Mouse (Mus musculus) forebrain, embryonic 15.5 days (tissue): ENCODE results near the gene Vma21. TPM values are rescaled to one million over a fixed set of nuclear protein-coding genes. Genes with fewer than 3 reads are reported as not detected.

Experiments
- ATAC-seq: fragments of 200-750 bp; cut with Nextera tagmentation; replicated peaks from 2 replicates; pipeline ENCODE4 v1.8.0; 2017; ENCODE audit warnings: mild to moderate bottlenecking, moderate TSS enrichment, moderate library complexity
- H3K27ac ChIP-seq: fragments of 300-500 bp; sonication (generic); replicated peaks from 2 replicates; pipeline ENCODE4 v1.5.1; 2015; ENCODE audit warnings: mild to moderate bottlenecking, inconsistent platforms
- H3K27me3 ChIP-seq: fragments of 300-500 bp; sonication (generic); 2 replicates; pipeline ENCODE4 v1.6.1; 2015; ENCODE audit warnings: inconsistent platforms
- H3K36me3 ChIP-seq: fragments of 300-500 bp; sonication (generic); 2 replicates; pipeline ENCODE4 v1.6.1; 2015; ENCODE audit warnings: mild to moderate bottlenecking, inconsistent platforms
- H3K4me1 ChIP-seq: fragments of 300-500 bp; sonication (generic); 2 replicates; pipeline ENCODE4 v1.6.1; 2015; ENCODE audit warnings: inconsistent platforms
- H3K4me2 ChIP-seq: fragments of 300-500 bp; sonication (generic); replicated peaks from 2 replicates; pipeline ENCODE4 v1.6.1; 2015; ENCODE audit warnings: mild to moderate bottlenecking, inconsistent platforms
- H3K4me3 ChIP-seq: fragments of 300-500 bp; sonication (generic); 2 replicates; pipeline ENCODE4 v1.5.1; 2015; ENCODE audit warnings: mild to moderate bottlenecking, inconsistent platforms
- H3K9ac ChIP-seq: fragments of 300-500 bp; sonication (generic); replicated peaks from 2 replicates; pipeline ENCODE4 v1.6.1; 2015; ENCODE audit warnings: mild to moderate bottlenecking, inconsistent platforms
- H3K9me3 ChIP-seq: fragments of 300-500 bp; sonication (generic); 2 replicates; pipeline ENCODE4 v1.6.1; 2016; ENCODE audit warnings: inconsistent platforms
- WGBS: fragments of 180-500 bp; shearing (Covaris S2); methylation state at CpG from one replicate; pipeline ENCODE4 v1.1.7; 2015; ENCODE audit warnings: mixed read lengths; 5-methylcytosine and 5-hydroxymethylcytosine counted together
- polyA plus RNA-seq: library from polyadenylated mRNA; unstranded; fragments of >200 nt; fragmentation: Nextera tagmentation; extraction: Ambion mirVana; gene quantifications from 2 replicates; pipeline ENCODE4 v1.2.1, GENCODE M21; 2015

Vma21 gene
- polyA plus RNA-seq: 51.7 and 52.1 TPM in 2 replicates

DNA sequence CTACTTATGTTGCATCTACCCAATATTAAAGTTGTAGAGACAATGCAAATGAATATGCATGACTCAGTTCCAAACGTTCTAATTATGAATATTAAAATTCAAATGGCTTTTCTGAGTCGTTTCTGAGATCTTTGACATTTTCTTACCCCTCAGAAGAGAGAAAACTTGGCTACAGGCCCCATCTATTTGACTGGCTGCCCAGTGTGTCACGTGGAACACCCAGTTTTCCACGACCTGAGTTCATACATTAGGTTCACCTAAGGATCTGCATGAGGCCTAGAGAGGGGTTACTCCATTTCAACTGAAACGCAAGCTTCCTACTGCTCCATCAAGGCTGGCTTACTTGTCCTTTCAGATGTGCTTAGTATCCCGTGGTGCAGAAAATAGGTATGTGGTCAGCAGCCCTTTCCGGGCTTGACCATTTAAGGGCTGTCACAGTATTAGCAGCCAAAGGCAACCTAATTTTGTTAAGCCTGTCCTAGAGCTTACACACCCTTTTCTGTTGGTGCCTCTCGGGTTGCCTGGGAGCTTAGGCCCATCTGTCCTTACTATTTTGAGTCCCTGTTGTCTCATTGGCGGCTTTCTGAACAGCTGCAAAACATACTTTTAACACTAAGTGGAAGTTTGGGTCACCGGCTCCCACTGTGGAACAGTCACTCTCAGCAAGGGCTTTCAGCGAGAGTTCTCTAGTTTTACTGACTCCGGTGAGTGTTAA lies at the start of gene Vma21:
Gene Vma21, plus strand, starts transcription at position 294 of the 715 bp plus-strand sequence.
- no peaks in the 10 kb centered on the region for H3K9me3 ChIP-seq
- peak within 1 kb of the TSS; percentile 89 for H3K27ac ChIP-seq
- WGBS: 26% methylated on average over 12 of the region's 12 CpGs
- peak; percentile 31 for ATAC-seq
- no peaks in the 10 kb centered on the region for H3K27me3 ChIP-seq
- peak within 1 kb of the TSS; percentile 64 for H3K4me3 ChIP-seq
- peak within 1 kb of the TSS; percentile 50 for H3K4me2 ChIP-seq
- no peaks in the 10 kb centered on the region for H3K36me3 ChIP-seq
- peak within 1 kb of the TSS; percentile 71 for H3K9ac ChIP-seq
- peaks cover 10% of the 10 kb centered on the region for H3K4me1 ChIP-seq

DNA sequence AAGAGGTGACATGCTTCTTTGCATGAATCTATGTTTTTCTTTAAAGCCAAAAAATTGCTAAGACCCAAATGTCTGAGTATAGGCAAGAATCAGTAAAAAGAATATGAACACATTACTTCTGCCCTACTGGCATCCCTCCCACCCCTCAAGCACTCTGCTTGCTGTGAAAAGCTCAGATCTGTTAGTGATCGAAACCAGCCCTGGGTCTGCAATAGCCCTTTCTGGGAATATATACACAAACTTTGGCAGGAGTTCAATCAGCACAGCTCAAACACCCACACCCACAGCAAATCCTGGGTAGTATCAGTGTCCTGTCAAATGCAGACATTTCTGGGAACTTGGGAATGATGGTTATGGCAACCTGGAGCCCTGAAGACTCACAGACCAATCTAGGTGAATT lies 47.8 kb upstream of the Vma21 start:
- Histone ChIP-seq H3K4me1 (no peaks in the 10 kb centered on the region), H3K36me3 (no peaks in the 10 kb centered on the region), H3K9ac (no peak overlapping the region), H3K27ac (no peak overlapping the region), H3K4me2 (no peak overlapping the region), H3K27me3 (no peaks in the 10 kb centered on the region), H3K4me3 (no peak overlapping the region), H3K9me3 (no peaks in the 10 kb centered on the region)
- 80% methylated on average over 1 of the region's 1 CpGs for WGBS
- no peak for ATAC-seq

DNA sequence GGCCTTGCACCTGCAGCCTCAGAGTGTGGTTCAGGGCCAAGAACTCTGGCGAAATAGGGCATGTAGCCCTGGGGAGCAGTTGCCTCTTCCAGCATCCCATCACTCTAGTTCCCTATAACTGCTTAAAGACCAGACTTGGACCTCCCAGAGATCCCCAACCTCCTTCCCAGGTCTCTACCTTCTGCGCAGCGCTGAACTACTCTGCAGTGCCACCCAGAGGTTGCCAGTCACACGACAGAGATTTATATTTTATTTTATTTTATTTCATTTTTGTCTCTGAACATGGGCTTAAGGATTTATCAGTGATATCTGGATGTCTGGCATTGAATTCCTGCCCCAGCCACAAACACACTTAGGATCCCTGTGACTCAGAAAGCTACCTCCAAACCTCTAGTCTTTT lies 24.6 kb upstream of the Vma21 start:
- H3K4me2 ChIP-seq: no peak overlapping the region
- ATAC-seq: no peak
- 12% methylated on average over 4 of the region's 4 CpGs for WGBS
- H3K4me3 ChIP-seq: no peak overlapping the region
- H3K27me3 ChIP-seq: no peaks in the 10 kb centered on the region
- H3K36me3 ChIP-seq: no peaks in the 10 kb centered on the region
- no peak overlapping the region for H3K27ac ChIP-seq
- no peaks in the 10 kb centered on the region for H3K9me3 ChIP-seq
- H3K9ac ChIP-seq: no peak overlapping the region
- no peaks in the 10 kb centered on the region for H3K4me1 ChIP-seq

DNA sequence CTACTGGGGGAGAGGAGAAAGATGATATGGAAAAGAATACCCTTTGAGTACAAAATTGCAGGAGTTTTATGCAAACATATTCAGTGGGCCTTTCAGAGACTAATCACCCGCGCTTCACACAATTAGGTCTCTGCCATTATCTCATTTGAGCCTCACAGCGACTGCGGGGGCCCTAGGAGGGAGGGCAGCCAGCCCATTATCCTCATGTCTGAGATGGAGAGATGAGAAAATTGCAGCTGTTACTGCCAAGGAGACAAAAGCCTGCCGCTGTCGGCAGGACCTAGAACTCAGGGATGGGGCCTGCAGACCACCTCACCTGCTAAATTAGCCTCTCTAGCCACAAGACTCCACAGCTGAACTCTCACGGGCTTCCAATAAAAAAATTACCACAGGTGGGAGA lies 18.0 kb upstream of the Vma21 start:
- ATAC-seq: peak; percentile 68

DNA sequence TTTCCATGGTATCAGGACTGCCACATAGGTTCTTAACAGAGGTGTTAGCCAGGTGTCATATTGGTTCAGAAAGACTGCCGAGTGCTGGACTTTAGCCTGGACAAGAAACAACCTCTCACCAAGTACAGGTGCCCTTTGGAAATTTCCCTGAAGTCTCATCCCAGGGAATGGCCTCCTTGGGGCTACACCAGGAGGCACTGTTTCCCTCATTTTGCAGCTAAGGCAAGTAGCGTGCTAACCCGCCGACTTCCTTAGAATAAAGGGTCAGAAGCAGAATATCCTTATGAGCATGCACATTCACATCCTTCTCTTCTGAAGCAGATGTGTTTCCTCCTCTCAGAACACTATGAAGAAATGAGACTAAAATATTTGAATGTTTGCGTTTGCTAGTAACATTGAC lies 16.8 kb upstream of the Vma21 start:
- 71% methylated on average over 5 of the region's 5 CpGs for WGBS
- no peak overlapping the region for H3K9ac ChIP-seq
- H3K36me3 ChIP-seq: no peaks in the 10 kb centered on the region
- no peak overlapping the region for H3K4me2 ChIP-seq
- no peaks in the 10 kb centered on the region for H3K27me3 ChIP-seq
- no peak for ATAC-seq
- no peak overlapping the region for H3K27ac ChIP-seq
- no peak overlapping the region for H3K4me3 ChIP-seq
- no peaks in the 10 kb centered on the region for H3K9me3 ChIP-seq
- no peaks in the 10 kb centered on the region for H3K4me1 ChIP-seq

More for the DNA sequence above, 18.0 kb upstream of the Vma21 start:
- Histone ChIP-seq H3K4me2 (no peak overlapping the region), H3K4me3 (no peak overlapping the region), H3K9ac (no peak overlapping the region), H3K4me1 (no peaks in the 10 kb centered on the region), H3K27me3 (no peaks in the 10 kb centered on the region), H3K36me3 (no peaks in the 10 kb centered on the region), H3K9me3 (no peaks in the 10 kb centered on the region), H3K27ac (no peak overlapping the region)
- WGBS: 43% methylated on average over 7 of the region's 7 CpGs

DNA sequence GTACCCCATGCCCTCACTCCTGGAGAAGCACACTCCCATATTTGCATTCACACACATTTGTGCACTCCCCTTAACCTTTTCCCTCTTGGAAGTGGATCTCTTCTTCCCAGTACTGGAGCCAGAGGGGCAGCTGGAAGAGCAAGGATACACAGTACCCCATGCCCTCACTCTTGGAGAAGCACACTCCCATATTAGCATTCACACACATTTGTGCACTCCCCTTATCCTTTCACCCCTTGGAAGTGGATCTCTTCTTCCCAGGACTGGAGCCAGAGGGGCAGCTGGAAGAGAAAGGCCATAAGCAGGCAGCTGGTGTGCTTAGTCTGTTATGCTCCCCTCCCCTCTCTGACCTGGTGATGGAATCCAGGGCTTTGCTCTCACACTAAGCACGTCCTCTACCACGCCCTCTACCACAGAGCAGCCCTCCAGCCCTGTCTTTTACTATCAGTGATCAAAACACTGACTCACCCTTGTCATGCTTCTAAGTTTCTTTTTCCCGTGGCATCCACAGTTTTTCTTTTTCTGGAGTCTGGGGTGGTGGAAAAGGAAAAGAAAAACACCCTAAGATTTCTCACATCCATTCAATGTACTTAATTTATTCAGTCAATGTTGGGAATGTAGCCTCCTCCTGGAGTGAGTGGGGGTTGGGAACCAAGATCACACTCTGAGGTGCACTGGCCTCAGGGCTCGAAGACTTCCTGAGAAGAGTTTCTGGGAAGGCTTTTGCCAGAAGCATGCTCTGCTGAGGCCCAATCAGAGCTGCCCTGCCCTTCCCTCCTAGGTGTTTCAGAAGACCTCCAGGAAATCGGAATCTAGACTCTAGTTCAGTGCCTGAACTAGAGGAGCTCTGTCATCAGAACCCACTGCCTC lies 3.5 kb upstream of the Vma21 start:
- Histone ChIP-seq H3K36me3 (no peaks in the 10 kb centered on the region), H3K4me2 (no peak overlapping the region), H3K4me1 (peaks cover 5% of the 10 kb centered on the region), H3K9me3 (no peaks in the 10 kb centered on the region), H3K9ac (no peak overlapping the region), H3K27ac (no peak overlapping the region), H3K4me3 (no peak overlapping the region), H3K27me3 (no peaks in the 10 kb centered on the region)
- 45% methylated on average over 5 of the region's 5 CpGs for WGBS
- ATAC-seq: no peak

DNA sequence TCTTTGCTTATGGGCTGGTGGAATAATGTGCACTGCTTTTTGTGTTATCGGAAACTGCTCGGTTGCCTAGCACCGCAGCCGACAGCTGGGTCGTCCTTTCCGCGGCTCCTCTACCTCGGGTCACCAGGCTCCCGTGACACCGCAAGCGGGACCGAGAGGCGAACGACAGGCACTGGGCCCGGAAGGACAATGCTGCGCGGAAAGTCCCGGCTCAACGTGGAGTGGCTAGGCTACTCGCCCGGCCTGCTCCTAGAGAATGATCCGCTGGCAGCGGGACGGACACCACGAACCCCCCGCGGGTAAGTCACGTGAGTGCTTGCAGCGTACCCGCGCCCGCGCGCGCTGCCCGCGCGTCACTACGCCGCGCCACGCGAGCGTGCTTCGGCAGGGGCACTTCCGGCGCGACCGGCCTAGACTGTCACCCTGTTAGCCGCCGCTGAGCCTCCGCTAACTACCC lies 705 bp downstream of the Vma21 start:
- WGBS: 24% methylated on average over 52 of the region's 52 CpGs

DNA sequence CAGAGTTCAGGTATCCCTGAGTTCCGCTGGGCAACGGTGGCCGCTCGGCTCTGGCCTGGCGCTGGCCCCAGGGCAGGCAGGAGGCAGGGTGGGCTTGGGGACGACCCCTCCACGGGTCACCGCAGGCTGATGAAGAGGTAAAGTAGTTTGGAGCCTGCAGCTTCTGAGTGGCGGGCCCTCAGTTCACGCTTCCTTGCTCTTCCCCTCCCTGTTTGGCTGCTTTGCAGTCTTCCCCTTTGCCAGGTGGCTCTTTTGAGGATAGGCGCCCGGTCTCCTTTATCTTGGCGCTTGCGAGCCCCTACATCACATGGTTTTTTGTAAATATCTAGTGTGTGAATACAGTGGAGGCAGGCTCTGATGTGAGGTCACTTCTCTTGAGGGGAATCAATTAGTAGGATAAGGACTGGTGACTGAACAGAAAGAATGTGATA lies 1.2 kb downstream of the Vma21 start:
- H3K36me3 ChIP-seq: no peaks in the 10 kb centered on the region
- no peaks in the 10 kb centered on the region for H3K27me3 ChIP-seq
- H3K4me2 ChIP-seq: peak overlapping the region; percentile 50
- no peak; the same call in none of the 2 replicates for ATAC-seq
- H3K27ac ChIP-seq: peak overlapping the region; percentile 89
- 20% methylated on average over 14 of the region's 14 CpGs for WGBS
- peaks cover 10% of the 10 kb centered on the region for H3K4me1 ChIP-seq
- peak overlapping the region; percentile 64 for H3K4me3 ChIP-seq
- peak overlapping the region; percentile 71 for H3K9ac ChIP-seq
- no peaks in the 10 kb centered on the region for H3K9me3 ChIP-seq

More for the DNA sequence above, 705 bp downstream of the Vma21 start:
- peaks cover 10% of the 10 kb centered on the region for H3K4me1 ChIP-seq
- no peaks in the 10 kb centered on the region for H3K9me3 ChIP-seq
- peak overlapping the region; percentile 64 for H3K4me3 ChIP-seq
- peak overlapping the region; percentile 71 for H3K9ac ChIP-seq
- H3K27ac ChIP-seq: peak overlapping the region; percentile 89
- peak; percentile 99 for ATAC-seq
- H3K4me2 ChIP-seq: peak overlapping the region; percentile 50
- H3K27me3 ChIP-seq: no peaks in the 10 kb centered on the region
- H3K36me3 ChIP-seq: no peaks in the 10 kb centered on the region

DNA sequence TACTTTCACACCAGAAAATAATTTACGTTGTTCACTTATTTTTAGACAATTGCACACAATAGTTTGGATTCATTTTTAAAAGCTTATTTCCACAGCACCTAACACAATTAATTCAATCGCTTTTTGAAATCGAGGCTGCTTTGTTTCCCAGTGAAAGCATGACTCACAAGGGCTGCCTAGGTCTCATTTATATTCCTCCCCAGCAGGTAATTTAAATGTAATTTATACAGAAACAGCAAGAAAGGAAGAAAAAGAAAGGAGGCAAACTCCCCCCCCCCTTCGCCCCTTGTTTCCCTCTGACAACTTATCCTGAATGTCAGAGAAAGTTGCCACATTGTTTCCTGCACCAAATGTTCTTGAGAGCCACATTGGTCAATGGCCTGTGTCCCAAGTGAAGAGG lies 23.2 kb downstream of the Vma21 start:
- Histone ChIP-seq H3K9ac (no peak overlapping the region), H3K4me3 (no peak overlapping the region), H3K4me2 (no peak overlapping the region), H3K27me3 (no peaks in the 10 kb centered on the region), H3K9me3 (no peaks in the 10 kb centered on the region), H3K4me1 (no peaks in the 10 kb centered on the region), H3K36me3 (no peaks in the 10 kb centered on the region), H3K27ac (no peak overlapping the region)
- no peak for ATAC-seq
- 38% methylated on average over 4 of the region's 4 CpGs for WGBS

DNA sequence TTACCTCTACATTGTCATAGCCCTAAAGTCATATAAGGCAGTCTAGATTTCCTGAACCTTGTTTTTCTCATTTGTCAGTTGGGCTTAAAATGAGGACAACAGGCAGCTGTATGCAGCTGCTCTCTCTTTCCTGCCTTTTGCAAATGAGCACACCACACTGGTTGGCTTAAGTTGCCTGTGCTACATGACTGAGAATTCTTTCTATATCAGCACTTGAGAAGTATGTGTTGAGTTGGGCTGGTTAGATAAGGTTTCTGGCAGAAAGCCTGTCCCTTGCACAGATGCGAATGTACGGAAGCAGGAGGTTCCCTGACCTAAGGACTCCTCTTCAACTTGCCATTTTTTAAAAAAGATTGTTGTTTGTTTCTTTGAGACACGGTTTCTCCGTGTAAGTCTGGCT lies 31.0 kb downstream of the Vma21 start:
- Histone ChIP-seq H3K36me3 (no peaks in the 10 kb centered on the region), H3K27me3 (no peaks in the 10 kb centered on the region), H3K4me3 (no peak overlapping the region), H3K27ac (no peak overlapping the region), H3K9ac (no peak overlapping the region), H3K9me3 (no peaks in the 10 kb centered on the region), H3K4me1 (no peaks in the 10 kb centered on the region), H3K4me2 (no peak overlapping the region)
- no peak for ATAC-seq
- 90% methylated on average over 4 of the region's 4 CpGs for WGBS

DNA sequence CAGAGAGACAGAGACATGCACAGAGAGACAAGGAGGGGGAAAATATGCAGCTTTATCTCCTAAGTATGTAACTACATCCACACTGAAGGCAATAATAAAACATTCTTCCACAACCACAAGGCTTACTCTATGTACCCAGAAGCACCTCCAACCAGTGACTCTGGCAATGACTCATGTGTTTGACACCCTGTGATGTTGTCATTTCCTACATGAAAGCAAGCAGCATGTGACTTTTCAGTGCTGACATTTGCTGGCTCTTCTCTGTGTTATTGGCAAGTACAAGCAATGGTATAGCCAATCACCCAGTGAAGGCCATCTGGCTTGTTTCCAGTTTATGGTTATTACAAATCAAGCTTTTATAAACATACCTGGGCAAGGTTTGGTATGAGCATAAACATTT lies 38.1 kb downstream of the Vma21 start:
- Histone ChIP-seq H3K4me3 (no peak overlapping the region), H3K27me3 (no peaks in the 10 kb centered on the region), H3K27ac (no peak overlapping the region), H3K4me2 (no peak overlapping the region), H3K4me1 (no peaks in the 10 kb centered on the region), H3K9me3 (no peaks in the 10 kb centered on the region), H3K9ac (no peak overlapping the region), H3K36me3 (no peaks in the 10 kb centered on the region)
- ATAC-seq: no peak
